Mouse (Mus musculus): ENCODE results near the gene Zbtb18. TPM values are rescaled to one million over a fixed set of nuclear protein-coding genes. Genes with fewer than 3 reads are reported as not detected.
A peak's percentile ranks its signal among the peaks of the same experiment; 100 is the strongest.

The Zbtb18 gene
- 11.9 and 27.0 TPM in 2 replicates for polyA plus RNA-seq (2012; rRNA removed)

GRCm38 (mm10) chr1:177442196-177442808, at the start of gene Zbtb18:
TSS of gene Zbtb18 (plus strand) at chr1:177442351.
- peak; percentile 55 for DNase-seq (ENCODE audit: low spot score)

DNA sequence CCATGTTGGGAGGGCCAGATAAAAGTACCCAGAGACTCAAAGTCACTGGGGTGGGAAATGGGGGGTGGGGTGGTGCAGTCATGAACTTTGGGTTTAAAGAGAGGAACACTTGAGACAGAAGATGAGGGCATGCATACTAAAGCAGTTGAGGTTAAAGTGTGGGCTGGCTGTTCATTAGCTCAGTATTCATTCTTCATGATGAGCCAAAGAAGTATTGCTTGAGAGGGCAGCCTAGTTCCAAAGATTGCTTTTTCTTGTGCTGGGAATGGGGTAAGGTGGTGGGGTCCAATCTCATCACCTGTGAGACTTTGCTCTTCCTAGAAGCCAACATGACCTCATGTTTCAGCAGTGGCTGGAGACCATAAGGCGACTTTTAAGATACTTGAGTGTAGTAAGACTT, 44.7 kb upstream of the Zbtb18 start:
- DNase-seq (ENCODE audit: low spot score), result no peak

- no peak for DNase-seq (ENCODE audit: low spot score)
Measured at GRCm38 (mm10) chr1:177405170-177405569, 37.0 kb upstream of the Zbtb18 start.

DNA sequence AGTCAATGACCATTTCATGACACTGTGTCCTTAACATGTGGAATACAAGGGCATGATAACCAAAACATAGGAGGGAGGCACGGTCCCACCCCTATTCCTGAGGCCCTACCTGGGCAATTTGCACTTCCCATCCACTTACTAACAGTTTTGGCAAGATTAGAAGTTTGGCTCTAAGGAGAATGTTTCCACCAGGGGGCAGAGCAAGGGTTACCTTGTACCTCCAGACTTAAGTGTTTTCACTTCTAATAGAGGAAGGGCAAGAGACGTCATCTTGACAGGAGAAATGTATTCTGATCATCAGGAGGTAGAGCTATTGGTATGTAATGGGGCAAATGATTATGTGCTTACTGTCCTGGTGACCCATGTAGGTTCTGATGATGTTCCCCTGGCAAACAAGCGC, 33.5 kb upstream of the Zbtb18 start:
- DNase-seq (ENCODE audit: low spot score), result no peak

- no peak for DNase-seq (ENCODE audit: low spot score)
Measured at GRCm38 (mm10) chr1:177410769-177411348, 31.3 kb upstream of the Zbtb18 start.

- no peak for DNase-seq (ENCODE audit: low spot score)
Measured at GRCm38 (mm10) chr1:177411359-177412358, 30.5 kb upstream of the Zbtb18 start.

DNA sequence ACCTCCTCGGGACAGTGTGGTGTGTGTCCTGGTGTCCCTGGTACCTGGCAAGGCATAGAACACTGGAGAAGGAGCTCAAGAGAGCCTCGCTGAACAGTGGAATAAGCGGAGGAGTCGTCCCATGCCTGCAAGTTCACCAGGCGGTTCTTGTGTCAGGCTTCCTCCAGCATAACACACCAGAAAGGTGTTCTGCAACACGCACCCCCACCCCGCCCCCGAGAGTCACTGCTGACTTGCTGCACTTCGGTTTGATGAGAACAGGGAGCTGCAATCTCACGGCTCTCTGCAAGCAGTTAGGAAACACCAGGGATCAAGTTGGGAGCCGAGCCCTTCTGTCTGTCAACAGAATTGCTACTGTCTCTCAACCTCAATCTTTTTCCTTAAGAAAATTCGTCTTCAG, 22.8 kb upstream of the Zbtb18 start:
- no peak for DNase-seq (ENCODE audit: low spot score)

DNA sequence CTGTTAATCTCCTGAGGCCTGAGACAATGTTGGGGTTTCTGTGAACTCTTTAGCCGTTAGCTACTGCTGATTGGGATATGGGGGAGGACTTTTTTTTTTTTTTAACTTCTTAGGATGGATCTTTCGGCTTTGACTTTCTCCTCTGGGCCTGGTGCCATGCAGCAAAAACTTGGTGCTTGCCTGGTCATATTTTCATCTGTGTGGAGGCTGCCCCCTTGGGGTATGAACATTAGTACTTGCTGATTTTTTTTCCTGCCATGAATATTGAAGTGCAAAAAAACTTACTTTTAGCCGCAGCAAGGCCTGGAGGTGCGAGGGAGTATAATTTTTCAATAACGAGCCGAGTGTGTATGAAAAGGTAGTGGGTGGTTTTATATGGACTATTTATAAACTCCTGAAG, 22.0 kb upstream of the Zbtb18 start:
- no peak for DNase-seq (ENCODE audit: low spot score)

GRCm38 (mm10) chr1:177427862-177428261, 14.3 kb upstream of the Zbtb18 start:
- no peak for DNase-seq (ENCODE audit: low spot score)

- DNase-seq (ENCODE audit: low spot score), result no peak
Measured at GRCm38 (mm10) chr1:177428338-177428737, 13.8 kb upstream of the Zbtb18 start.

- no peak for DNase-seq (ENCODE audit: low spot score)
Measured at GRCm38 (mm10) chr1:177429067-177429466, 13.1 kb upstream of the Zbtb18 start.

- no peak for DNase-seq (ENCODE audit: low spot score)
Measured at GRCm38 (mm10) chr1:177440411-177440810, 1.7 kb upstream of the Zbtb18 start.

DNA sequence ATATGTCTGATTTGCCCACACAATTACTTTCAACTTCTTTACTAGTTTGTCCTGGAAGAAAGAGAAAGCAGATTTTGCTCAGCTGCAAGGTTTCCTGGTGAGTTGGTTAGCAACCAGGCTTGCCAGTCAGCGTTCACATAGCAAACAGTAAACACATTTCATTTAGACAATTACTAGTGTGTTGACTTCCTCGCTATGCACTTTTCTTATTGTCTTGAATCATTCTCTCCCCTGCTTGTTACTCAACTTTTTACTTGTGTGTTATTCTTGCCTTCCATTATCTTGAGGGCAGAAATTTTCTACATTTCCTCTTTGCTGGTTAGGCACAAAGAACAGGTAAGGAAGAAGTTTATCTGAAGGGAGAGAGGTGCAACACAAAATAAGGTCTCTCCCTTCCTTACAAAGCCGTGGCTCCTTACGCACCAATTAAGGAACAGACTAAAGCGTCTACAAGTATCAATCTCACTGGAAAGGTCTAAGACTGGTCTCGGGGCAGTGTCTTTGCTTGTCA, 1.1 kb upstream of the Zbtb18 start:
- no peak for DNase-seq (ENCODE audit: low spot score)

GRCm38 (mm10) chr1:177441492-177442195, 507 bp upstream of the Zbtb18 start:
- DNase-seq (ENCODE audit: low spot score), result peak; percentile 93

- DNase-seq (ENCODE audit: low spot score), result peak; percentile 55
Measured at GRCm38 (mm10) chr1:177442821-177443723, 921 bp downstream of the Zbtb18 start.

GRCm38 (mm10) chr1:177443724-177444482, 1.8 kb downstream of the Zbtb18 start:
- no peak for DNase-seq (ENCODE audit: low spot score)

DNA sequence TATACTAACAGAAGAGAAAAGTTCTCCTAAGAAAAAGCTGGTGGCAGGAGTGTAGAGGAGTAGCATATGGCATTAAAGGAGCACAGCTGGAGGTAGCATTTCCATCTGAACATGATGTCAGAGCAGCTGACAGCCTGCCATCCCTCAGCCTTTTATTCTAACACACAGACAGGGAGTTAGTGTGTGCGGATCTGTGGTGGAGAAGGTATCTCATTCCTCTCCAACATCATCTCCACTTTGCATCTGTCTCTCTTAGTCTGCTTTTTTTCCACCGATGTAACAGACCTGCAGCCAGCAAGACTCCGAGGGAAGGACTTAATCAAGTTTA, 2.3 kb downstream of the Zbtb18 start:
- no peak for DNase-seq (ENCODE audit: low spot score)

- DNase-seq (ENCODE audit: low spot score), result no peak
Measured at GRCm38 (mm10) chr1:177444941-177445340, 2.8 kb downstream of the Zbtb18 start.

DNA sequence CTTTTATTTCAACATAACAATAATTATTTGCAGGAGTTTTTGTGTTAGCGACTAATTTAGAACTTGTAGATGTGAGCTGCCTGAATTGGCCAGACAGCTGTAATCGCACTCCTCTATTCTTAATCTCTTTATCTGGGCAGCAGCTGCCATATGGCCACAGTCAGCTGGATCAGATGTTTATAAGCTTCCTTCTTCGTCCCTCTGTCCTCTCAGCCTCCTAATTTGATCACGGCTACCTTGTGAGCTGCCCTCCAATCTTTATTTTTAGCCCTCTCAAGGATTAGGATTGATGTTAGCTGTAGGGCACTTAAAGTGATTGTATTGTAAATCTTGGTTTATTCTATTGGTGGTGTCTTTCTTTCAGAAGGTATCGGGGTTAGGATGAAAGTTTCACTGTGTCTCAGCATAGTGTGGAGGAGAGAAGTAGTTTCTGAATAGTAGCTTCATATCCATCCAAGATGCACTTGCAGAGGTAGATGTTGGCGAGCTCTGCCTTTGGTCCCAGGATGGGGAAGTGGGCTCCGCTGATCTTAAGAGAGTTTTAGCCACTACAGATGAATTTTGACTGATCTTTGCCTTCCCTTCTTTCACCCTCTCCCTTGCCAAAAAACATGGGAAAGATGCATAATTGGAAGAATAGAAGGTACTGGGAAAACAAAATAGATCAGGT, 3.4 kb downstream of the Zbtb18 start:
- DNase-seq (ENCODE audit: low spot score), result no peak
